Mouse (Mus musculus): ENCODE results near the gene E030030I06Rik. TPM values are rescaled to one million over a fixed set of nuclear protein-coding genes. Genes with fewer than 3 reads are reported as not detected.
"Not testable (repeated sequence)": the region's sequence is repeated elsewhere in the genome, so short reads cannot be mapped to it uniquely, and the experiment has no call there.

Gene E030030I06Rik
- 12.9 and 16.2 TPM in 2 replicates for polyA plus RNA-seq (2015; fragmentation: Nextera tagmentation; extraction: Ambion mirVana)

DNA sequence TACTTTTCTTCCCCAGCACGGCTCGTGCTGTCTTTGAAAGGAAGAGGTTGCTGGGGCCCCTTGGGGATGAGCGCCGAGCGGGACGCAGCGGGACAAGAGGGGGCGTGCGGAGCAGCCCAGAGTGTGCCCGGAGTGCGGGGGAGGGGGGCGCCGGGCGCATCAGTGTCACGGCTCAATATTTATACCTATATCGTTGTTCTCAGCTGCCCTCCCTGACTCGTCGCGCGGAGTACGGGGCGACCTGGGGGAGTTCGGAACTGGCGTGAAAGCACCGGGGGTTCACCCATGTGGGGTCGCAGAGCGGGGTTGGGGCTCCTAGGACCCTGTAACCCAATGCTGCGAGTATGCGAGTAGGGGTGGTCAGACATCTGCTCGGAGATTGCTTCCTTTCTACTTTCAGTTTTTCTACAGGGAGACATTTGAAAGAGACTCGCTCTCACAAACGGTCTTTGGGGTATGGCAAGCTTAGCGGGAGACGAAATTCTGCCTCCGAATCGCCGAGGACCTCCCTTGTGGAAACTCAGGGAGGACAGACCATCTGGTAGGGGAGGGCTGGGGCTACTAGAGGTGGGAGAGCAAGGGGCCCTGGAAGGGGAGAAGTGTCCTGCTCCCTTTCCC is at the start of gene E030030I06Rik:
Gene E030030I06Rik (minus strand): TSS at position 198 of the 618 bp plus-strand sequence.
- DNase-seq (ENCODE audit: low spot score) (peak; percentile 39), ATAC-seq (ENCODE audit: low FRiP score, low TSS enrichment) (peak; percentile 30)
- peak within 1 kb of the TSS; percentile 69 for H3K4me3 ChIP-seq (ENCODE audit: low read depth, low read length)
- H3K27me3 ChIP-seq (ENCODE audit: control insufficient read depth, insufficient read depth, low read length) = peaks cover 8% of the 10 kb centered on the region; the same call in 1 of the 2 replicates
- H3K4me2 ChIP-seq (replicated peaks; ENCODE audit: low read depth) = peak within 1 kb of the TSS; percentile 98
- H3K36me3 ChIP-seq (ENCODE audit: control insufficient read depth, insufficient read depth, low read length) = no peaks in the 10 kb centered on the region
- H3K9me3 ChIP-seq (ENCODE audit: control insufficient read depth, low read length) = no peaks in the 10 kb centered on the region
- WGBS = under 1% methylated on average over 35 of the region's 37 CpGs
- TF ChIP-seq EP300 (optimal IDR thresholded peaks at IDR 0.05) = no peak
- no peak for TF ChIP-seq CTCF (IDR thresholded peaks at IDR 0.05; ENCODE audit: low read depth)
- H3K27ac ChIP-seq (replicated peaks) = peak within 1 kb of the TSS; percentile 75
- H3K4me1 ChIP-seq (replicated peaks; ENCODE audit: control insufficient read depth, insufficient read depth) = 0 out of 2 replicates have a peak, but pooled peaks cover 2% of the 10 kb centered on the region
- peak within 1 kb of the TSS; percentile 73 for H3K9ac ChIP-seq (ENCODE audit: low read length)

DNA sequence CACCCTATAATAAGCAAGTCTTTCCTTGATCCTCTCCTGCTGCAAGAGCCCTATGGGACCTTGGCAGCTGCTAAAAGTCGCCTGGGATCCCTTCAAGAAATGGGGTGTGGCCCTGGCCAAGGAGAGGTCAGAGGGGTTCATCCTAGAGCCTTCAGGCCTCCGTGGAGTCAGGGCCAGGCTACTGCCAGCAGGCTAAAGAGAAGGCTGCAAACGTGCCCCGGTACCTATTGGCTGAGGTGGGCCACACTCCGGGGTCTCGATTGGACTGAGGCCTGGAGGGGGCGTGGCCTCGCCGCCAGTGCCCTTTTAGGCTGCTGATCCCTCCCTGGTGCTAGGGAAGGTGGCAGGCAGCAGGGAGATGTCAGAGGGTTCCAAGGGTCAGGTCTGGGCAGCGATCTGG is 42.0 kb upstream of the E030030I06Rik start:
- WGBS = 0% methylated on average over 6 of the region's 10 CpGs
- ATAC-seq (ENCODE audit: low FRiP score, low TSS enrichment); H3K4me2 ChIP-seq (replicated peaks; ENCODE audit: low read depth); H3K4me3 ChIP-seq (ENCODE audit: low read depth, low read length); H3K27me3 ChIP-seq (ENCODE audit: control insufficient read depth, insufficient read depth, low read length); H3K4me1 ChIP-seq (replicated peaks; ENCODE audit: control insufficient read depth, insufficient read depth); H3K9me3 ChIP-seq (ENCODE audit: control insufficient read depth, low read length); H3K36me3 ChIP-seq (ENCODE audit: control insufficient read depth, insufficient read depth, low read length); H3K9ac ChIP-seq (ENCODE audit: low read length); DNase-seq (ENCODE audit: low spot score); H3K27ac ChIP-seq (replicated peaks): not testable (repeated sequence)

DNA sequence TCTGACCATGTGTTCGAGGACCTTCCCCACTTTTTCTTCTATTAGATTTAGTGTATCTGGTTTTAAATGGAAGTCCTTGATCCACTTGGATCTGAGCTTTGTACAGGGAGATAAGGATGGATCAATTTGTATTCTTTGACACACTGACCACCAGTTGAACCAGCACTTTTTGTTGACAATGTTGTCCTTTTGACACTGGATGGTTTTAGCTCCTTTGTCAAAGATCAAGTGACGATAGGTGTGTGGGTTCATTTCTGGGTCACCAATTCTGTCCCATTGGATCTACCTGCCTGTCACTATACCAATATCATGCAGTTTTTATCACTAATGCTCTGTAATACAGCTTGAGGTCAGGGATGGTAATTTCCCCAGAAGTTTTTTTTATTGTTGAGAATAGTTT is 27.4 kb upstream of the E030030I06Rik start:
- not testable (repeated sequence) for H3K4me1 ChIP-seq (replicated peaks; ENCODE audit: control insufficient read depth, insufficient read depth); H3K4me3 ChIP-seq (ENCODE audit: low read depth, low read length); ATAC-seq (ENCODE audit: low FRiP score, low TSS enrichment); H3K9ac ChIP-seq (ENCODE audit: low read length); H3K36me3 ChIP-seq (ENCODE audit: control insufficient read depth, insufficient read depth, low read length); H3K27me3 ChIP-seq (ENCODE audit: control insufficient read depth, insufficient read depth, low read length); H3K27ac ChIP-seq (replicated peaks); H3K9me3 ChIP-seq (ENCODE audit: control insufficient read depth, low read length); H3K4me2 ChIP-seq (replicated peaks; ENCODE audit: low read depth); DNase-seq (ENCODE audit: low spot score)
- 61% methylated on average over 2 of the region's 2 CpGs for WGBS

DNA sequence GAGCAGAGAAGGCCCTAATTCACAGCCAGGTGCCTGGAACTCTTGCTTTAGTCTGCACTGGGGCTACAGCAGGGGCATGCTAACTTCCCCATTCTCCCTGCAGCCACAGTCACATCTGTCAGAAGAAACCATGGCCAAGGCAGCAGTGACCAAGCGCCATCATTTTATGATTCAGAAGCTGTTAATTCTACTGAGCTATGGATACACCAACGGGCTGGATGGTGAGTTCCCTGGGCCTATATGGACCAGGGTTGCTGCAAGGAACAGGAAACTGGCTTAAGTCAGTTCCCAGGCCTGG is 25.1 kb upstream of the E030030I06Rik start:
- not testable (repeated sequence) for DNase-seq (ENCODE audit: low spot score); H3K9me3 ChIP-seq (ENCODE audit: control insufficient read depth, low read length); H3K4me2 ChIP-seq (replicated peaks; ENCODE audit: low read depth); H3K36me3 ChIP-seq (ENCODE audit: control insufficient read depth, insufficient read depth, low read length); H3K4me3 ChIP-seq (ENCODE audit: low read depth, low read length); H3K27me3 ChIP-seq (ENCODE audit: control insufficient read depth, insufficient read depth, low read length); H3K27ac ChIP-seq (replicated peaks); ATAC-seq (ENCODE audit: low FRiP score, low TSS enrichment); H3K9ac ChIP-seq (ENCODE audit: low read length); H3K4me1 ChIP-seq (replicated peaks; ENCODE audit: control insufficient read depth, insufficient read depth)
- WGBS = 85% methylated on average over 2 of the region's 2 CpGs

DNA sequence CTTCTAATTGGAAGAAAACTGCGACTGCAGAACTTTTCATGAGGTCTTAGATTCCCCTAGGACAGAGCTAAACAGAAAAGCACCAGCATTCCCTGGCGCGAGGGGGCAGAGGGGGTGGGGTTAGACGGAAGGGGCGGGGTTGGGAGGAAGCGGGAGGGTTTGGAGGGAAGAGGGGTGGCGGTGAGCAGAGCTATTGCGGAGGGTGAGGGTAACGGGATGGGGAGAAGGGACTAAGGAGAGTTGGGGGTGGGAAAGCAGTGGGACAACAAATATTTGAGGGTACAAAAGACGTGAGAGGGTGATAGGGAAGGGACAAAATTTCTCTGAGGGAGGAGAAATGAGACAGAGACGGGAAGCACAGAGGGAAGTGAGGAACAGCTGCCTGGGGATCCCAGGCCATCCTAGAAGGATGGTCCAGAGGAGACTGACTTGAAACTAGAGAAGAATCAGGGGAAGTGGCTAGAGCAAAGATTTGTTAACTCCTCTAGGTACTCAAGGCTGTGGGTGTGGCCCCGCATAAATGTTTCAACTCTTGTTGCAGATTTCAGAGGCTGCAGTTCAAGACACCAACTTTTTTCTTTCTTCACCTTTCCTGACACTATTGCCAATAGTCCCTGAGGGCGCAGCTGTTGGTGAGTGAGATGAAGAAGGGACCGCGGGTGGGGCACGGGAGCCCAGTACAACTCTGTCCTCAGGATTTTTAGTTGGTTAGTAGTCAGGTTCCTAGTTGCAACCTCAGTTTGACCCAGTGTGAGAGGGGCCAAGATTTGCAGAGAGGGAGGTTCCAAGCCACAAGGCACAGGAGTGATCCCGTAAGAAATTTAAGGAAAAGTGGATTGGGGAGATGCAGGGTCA is 24.5 kb upstream of the E030030I06Rik start:
- peak; percentile 56; the same call in 1 of the 2 replicates for ATAC-seq (ENCODE audit: low FRiP score, low TSS enrichment)
- H3K27me3 ChIP-seq (ENCODE audit: control insufficient read depth, insufficient read depth, low read length); H3K4me3 ChIP-seq (ENCODE audit: low read depth, low read length); H3K9me3 ChIP-seq (ENCODE audit: control insufficient read depth, low read length); H3K36me3 ChIP-seq (ENCODE audit: control insufficient read depth, insufficient read depth, low read length); H3K9ac ChIP-seq (ENCODE audit: low read length); H3K27ac ChIP-seq (replicated peaks); H3K4me1 ChIP-seq (replicated peaks; ENCODE audit: control insufficient read depth, insufficient read depth): not testable (repeated sequence)
- DNase-seq (ENCODE audit: low spot score) = peak; percentile 13
- WGBS = 19% methylated on average over 11 of the region's 17 CpGs
- H3K4me2 ChIP-seq (replicated peaks; ENCODE audit: low read depth) = 0 out of 2 replicates have a peak overlapping the region, but pooled peaks have one; percentile 14

DNA sequence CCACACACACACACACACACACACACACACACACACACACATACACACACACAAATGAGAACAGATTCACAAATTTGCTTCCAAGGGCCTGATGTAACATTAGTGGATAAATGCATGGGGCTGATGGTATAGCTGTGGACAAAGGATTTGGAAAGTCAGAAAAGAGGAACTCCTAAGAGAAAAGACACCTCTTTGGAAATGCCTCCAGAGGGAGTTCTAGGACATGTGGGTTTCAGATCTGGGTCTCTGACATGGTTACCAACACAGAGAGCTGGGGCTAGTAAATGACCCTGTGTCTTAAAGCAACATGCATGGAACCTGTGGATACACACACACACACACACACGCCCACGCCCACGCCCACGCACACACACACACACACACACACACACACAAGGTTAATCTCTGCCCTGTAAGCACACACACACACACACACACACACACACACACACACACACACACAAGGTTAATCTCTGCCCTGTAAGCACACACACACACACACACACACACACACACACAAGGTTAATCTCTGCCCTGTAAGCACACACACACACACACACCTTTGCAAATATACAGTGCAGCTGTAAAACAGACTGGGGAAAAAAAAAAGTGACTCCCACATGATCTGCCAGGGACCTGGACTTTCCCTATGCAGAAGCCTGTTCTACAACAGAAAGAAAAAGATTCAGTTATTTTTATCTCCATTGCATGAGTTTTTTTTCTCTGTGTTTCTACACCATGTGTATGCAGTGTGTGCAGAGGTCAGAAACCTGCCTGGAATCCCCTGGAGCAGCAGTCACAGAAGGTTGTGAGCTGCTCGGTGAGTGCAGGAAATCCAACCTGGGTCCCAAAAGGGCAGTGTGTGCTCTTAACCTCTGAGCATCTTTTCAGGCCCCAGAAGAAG is 23.6 kb upstream of the E030030I06Rik start:
- H3K36me3 ChIP-seq (ENCODE audit: control insufficient read depth, insufficient read depth, low read length); H3K4me1 ChIP-seq (replicated peaks; ENCODE audit: control insufficient read depth, insufficient read depth); H3K27ac ChIP-seq (replicated peaks); H3K9me3 ChIP-seq (ENCODE audit: control insufficient read depth, low read length); H3K4me3 ChIP-seq (ENCODE audit: low read depth, low read length); DNase-seq (ENCODE audit: low spot score); H3K9ac ChIP-seq (ENCODE audit: low read length); H3K27me3 ChIP-seq (ENCODE audit: control insufficient read depth, insufficient read depth, low read length): not testable (repeated sequence)
- WGBS = 47% methylated on average over 4 of the region's 5 CpGs
- ATAC-seq (ENCODE audit: low FRiP score, low TSS enrichment) = peak; percentile 76
- H3K4me2 ChIP-seq (replicated peaks; ENCODE audit: low read depth) = 0 out of 2 replicates have a peak overlapping the region, but pooled peaks have one; percentile 14

DNA sequence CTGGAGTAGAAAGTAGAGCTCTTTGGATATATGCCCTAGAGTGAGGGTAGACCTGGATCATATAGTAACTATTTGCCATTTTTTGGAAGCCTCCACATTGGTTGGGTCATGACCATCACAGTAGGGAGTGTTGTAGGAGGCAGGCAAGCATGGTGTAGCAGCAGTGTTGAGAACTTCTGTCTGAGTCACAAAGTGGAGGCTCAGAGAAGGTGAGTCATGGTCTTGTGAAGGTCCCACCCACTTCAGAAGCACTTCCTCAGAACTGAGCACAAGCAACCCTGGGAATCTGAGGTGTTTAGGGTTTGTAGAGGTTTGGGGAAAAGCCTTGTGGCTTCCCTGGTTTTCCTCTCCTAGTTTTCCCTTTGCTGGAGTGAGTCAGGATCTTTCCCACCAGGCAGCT is 20.0 kb upstream of the E030030I06Rik start:
- DNase-seq (ENCODE audit: low spot score) = not testable (repeated sequence)

DNA sequence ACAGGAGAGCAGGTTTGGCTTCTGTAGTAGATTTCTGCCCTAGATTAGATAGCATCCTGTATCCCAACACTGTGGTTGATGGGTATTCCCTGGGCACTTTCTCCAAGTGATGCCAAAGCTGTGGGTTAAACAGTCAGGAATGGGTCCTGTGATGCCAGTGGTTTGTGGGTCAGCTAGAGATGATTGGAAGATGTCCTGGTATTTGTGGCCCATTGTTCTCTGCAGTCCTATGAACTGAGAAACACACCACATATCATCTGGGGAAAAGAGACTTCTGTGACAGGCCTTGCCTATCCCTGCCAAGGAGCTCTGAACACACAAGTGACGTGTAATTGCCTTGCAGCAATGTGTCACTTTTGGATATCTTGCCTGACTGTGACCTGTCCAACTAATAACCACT is 18.0 kb upstream of the E030030I06Rik start:
- WGBS = 70% methylated on average over 1 of the region's 1 CpGs

More for the DNA sequence above, 20.0 kb upstream of the E030030I06Rik start:
- H3K36me3 ChIP-seq (ENCODE audit: control insufficient read depth, insufficient read depth, low read length); H3K4me2 ChIP-seq (replicated peaks; ENCODE audit: low read depth); H3K9me3 ChIP-seq (ENCODE audit: control insufficient read depth, low read length); H3K27me3 ChIP-seq (ENCODE audit: control insufficient read depth, insufficient read depth, low read length); H3K4me1 ChIP-seq (replicated peaks; ENCODE audit: control insufficient read depth, insufficient read depth); H3K9ac ChIP-seq (ENCODE audit: low read length); H3K4me3 ChIP-seq (ENCODE audit: low read depth, low read length); H3K27ac ChIP-seq (replicated peaks): not testable (repeated sequence)
- peak; percentile 52 for ATAC-seq (ENCODE audit: low FRiP score, low TSS enrichment)

More for the DNA sequence above, 18.0 kb upstream of the E030030I06Rik start:
- H3K27me3 ChIP-seq (ENCODE audit: control insufficient read depth, insufficient read depth, low read length); ATAC-seq (ENCODE audit: low FRiP score, low TSS enrichment); H3K9ac ChIP-seq (ENCODE audit: low read length); H3K36me3 ChIP-seq (ENCODE audit: control insufficient read depth, insufficient read depth, low read length); H3K4me3 ChIP-seq (ENCODE audit: low read depth, low read length); H3K4me2 ChIP-seq (replicated peaks; ENCODE audit: low read depth); H3K9me3 ChIP-seq (ENCODE audit: control insufficient read depth, low read length); H3K4me1 ChIP-seq (replicated peaks; ENCODE audit: control insufficient read depth, insufficient read depth); DNase-seq (ENCODE audit: low spot score); H3K27ac ChIP-seq (replicated peaks): not testable (repeated sequence)

Measured in stomach, postnatal 0 days (tissue).